Mouse (Mus musculus) G1E-ER4 (cell line): ENCODE results near the gene Fasl. TPM values are rescaled to one million over a fixed set of nuclear protein-coding genes. Genes with fewer than 3 reads are reported as not detected.

Experiments
- GATA1 ChIP-seq: IDR thresholded peaks from one replicate; pipeline ENCODE4 v1.8.0; 2012; ENCODE audit warnings: low read length, inconsistent platforms
- polyA plus RNA-seq: library from polyadenylated mRNA; stranded (reverse); fragments of >175 nt; gene quantifications from 2 replicates; pipeline ENCODE4 v1.2.3, GENCODE M21; 2012

Fasl gene
- polyA plus RNA-seq, 1 experiment, result not detected

GRCm38 (mm10) chr1:161736848-161737247, 51.4 kb downstream of the Fasl start:
- no peak for TF ChIP-seq GATA1

DNA sequence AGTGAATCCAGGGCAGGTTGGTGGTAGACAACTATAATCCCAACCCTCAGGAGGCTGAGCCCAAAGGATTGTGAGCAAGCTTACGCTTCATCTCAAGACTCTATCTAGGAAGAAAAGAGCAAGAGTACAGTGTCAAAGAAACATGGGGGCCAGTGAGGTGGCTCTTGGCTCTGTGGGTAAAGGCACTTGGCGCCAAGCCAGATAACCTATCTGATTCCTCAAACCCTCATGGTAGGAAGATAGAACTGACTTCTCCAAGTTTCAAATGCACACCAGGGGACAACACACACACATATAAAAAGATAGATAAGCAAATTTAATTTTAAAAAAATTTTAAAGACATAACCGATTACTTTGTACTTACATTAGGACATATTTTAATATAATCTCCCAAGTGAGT, 52.0 kb downstream of the Fasl start:
- peak; percentile 20 for TF ChIP-seq GATA1

- TF ChIP-seq GATA1, result no peak
Measured at GRCm38 (mm10) chr1:161735465-161736046, 52.7 kb downstream of the Fasl start.

GRCm38 (mm10) chr1:161734741-161735211, 53.5 kb downstream of the Fasl start:
- TF ChIP-seq GATA1, result no peak

- TF ChIP-seq GATA1, result no peak
Measured at GRCm38 (mm10) chr1:161734314-161734713, 54.0 kb downstream of the Fasl start.

Other genes with a start within 250 kb of the Fasl start
- gene Suco, start 88.2 kb upstream of the Fasl start, polyA plus RNA-seq, result 1.5 and 2.1 TPM in 2 replicates
- 0.42 and 0.45 TPM in 2 replicates for gene Pigc, start 180.7 kb upstream of the Fasl start, polyA plus RNA-seq
- gene 4930558K02Rik, start 191.1 kb upstream of the Fasl start, polyA plus RNA-seq, result 0.11 TPM in 1 of 2 replicates, not detected in the other